ENCODE assay signal across 22 mouse cellular contexts in the genomic region with DNA sequence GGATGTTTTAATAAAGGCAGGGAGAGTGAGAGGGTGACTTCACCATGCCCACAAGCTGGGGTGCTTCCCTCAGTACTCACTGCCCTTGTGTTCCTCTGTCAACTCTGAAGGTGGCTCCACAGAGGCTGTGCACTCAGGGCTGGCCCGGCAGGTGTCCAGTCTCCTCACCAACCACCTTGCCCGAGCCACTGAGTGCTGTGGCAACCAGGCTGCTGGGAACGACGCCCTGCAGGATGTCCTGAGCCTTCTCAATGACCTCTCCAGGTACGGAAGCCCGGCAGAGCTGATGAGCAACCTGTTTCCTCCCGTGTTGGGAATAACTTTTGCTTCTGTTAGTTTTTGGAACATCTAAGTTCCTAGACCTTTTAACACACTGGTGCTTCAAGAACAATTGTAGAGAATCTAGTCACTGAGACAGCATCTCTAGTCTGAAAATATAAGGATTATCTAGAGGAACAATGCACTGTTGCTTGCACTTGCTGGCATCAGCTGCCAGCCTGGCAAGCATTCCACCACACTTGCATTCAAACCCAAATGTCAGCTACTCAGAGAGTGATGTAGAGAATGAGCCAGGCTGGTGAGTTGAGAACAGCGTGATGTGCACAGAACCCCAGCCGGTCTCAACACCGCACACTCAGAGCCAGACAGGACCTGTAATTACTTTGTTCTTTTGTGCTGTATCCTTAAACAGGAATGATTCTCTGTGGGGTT.
A peak's percentile ranks its signal among the peaks of the same experiment; 100 is the strongest.
DNase-seq lines count a peak whose midpoint lies in the region; ATAC-seq lines count a peak whose summit lies in the region.
"Had no signal": no experiment of that assay in that cellular context is flagged by ENCODE, and none has a peak within 500 bp of the region (broad histone marks: within the 10 kb centered on the region; RNA-seq: fewer than 3 reads in every experiment).

No protein-coding gene starts in this region.

- H3K36me3 ChIP-seq in forebrain, embryonic 14.5 days (ENCODE audit: control insufficient read depth, insufficient read depth, low read length) = peaks cover 89% of the 10 kb centered on the region
- H3K36me3 ChIP-seq in forebrain, embryonic 13.5 days (ENCODE audit: poor library complexity, severe bottlenecking) = peaks cover 97% of the 10 kb centered on the region
- H3K36me3 ChIP-seq in intestine, embryonic 16.5 days (ENCODE audit: control insufficient read depth, insufficient read depth, low read length) = peaks cover 14% of the 10 kb centered on the region

- no peak overlapping the region for H3K27ac ChIP-seq in forebrain, embryonic 14.5 days (ENCODE audit: low read depth, low read length)
- H3K27ac ChIP-seq in forebrain, embryonic 13.5 days = no peak overlapping the region
- H3K27ac ChIP-seq in intestine, embryonic 16.5 days (ENCODE audit: low read length) = no peak overlapping the region
- H3K27ac ChIP-seq: embryonic facial prominence, embryonic 15.5 days; forebrain, embryonic 10.5 days; hindbrain, embryonic 15.5 days; limb, embryonic 10.5 days; liver, embryonic 12.5 days; macrophage had no signal

- no peak overlapping the region for H3K4me2 ChIP-seq in forebrain, embryonic 14.5 days (ENCODE audit: low read length)
- H3K4me2 ChIP-seq in forebrain, embryonic 13.5 days = no peak overlapping the region
- no peak overlapping the region for H3K4me2 ChIP-seq in intestine, embryonic 16.5 days (ENCODE audit: low read depth, low read length)
- H3K4me2 ChIP-seq: embryonic facial prominence, embryonic 15.5 days; heart, embryonic 12.5 days; hindbrain, embryonic 15.5 days; liver, embryonic 12.5 days; lung, embryonic 14.5 days; midbrain, embryonic 11.5 days had no signal

- peak; percentile 6 for DNase-seq in forebrain, embryonic 14.5 days (ENCODE audit: low spot score)
- DNase-seq in right cerebral cortex, postnatal 36 days (ENCODE audit: low spot score in 2 of 2) = peak; percentile 34 to 36
- no peak for DNase-seq in right cerebral cortex, postnatal 25 days
- DNase-seq in layer of hippocampus, adult 8-10 months (ENCODE audit: low spot score in 2 of 2) = peak; percentile 63 to 70
- no peak for DNase-seq in kidney, adult 9 months
- no peak for DNase-seq in urinary bladder, postnatal 25 days (ENCODE audit: low spot score)
- DNase-seq: adrenal gland, postnatal 14 days; B cell, adult 2 months; embryo, embryonic 11 days; kidney, adult 18-20 months; kidney, postnatal 14 days; lung, embryonic 14.5 days had no signal

- no peaks in the 10 kb centered on the region for H3K4me1 ChIP-seq in forebrain, embryonic 14.5 days (ENCODE audit: control insufficient read depth, insufficient read depth, low read length)
- no peaks in the 10 kb centered on the region for H3K4me1 ChIP-seq in forebrain, embryonic 13.5 days
- H3K4me1 ChIP-seq in intestine, embryonic 16.5 days (ENCODE audit: control insufficient read depth, insufficient read depth, low read length) = no peaks in the 10 kb centered on the region
- H3K4me1 ChIP-seq: embryonic facial prominence, embryonic 15.5 days; forebrain, embryonic 10.5 days; heart, embryonic 12.5 days; hindbrain, embryonic 15.5 days; limb, embryonic 10.5 days; liver, embryonic 12.5 days had no signal

- H3K27me3 ChIP-seq in forebrain, embryonic 14.5 days (replicated peaks; ENCODE audit: control insufficient read depth, insufficient read depth, low read length) = no peaks in the 10 kb centered on the region
- H3K27me3 ChIP-seq in forebrain, embryonic 13.5 days = no peaks in the 10 kb centered on the region
- H3K27me3 ChIP-seq in intestine, embryonic 16.5 days (replicated peaks; ENCODE audit: control insufficient read depth, insufficient read depth, low read length) = no peaks in the 10 kb centered on the region
- H3K27me3 ChIP-seq: embryonic facial prominence, embryonic 15.5 days; heart, embryonic 12.5 days; hindbrain, embryonic 15.5 days; liver, embryonic 12.5 days had no signal

- H3K9me3 ChIP-seq in forebrain, embryonic 14.5 days (replicated peaks; ENCODE audit: control insufficient read depth, low read length) = no peaks in the 10 kb centered on the region
- H3K9me3 ChIP-seq in forebrain, embryonic 13.5 days (replicated peaks) = no peaks in the 10 kb centered on the region
- no peaks in the 10 kb centered on the region for H3K9me3 ChIP-seq in intestine, embryonic 16.5 days (ENCODE audit: control insufficient read depth, low read length)
- H3K9me3 ChIP-seq: embryonic facial prominence, embryonic 15.5 days; forebrain, embryonic 10.5 days; heart, embryonic 12.5 days; hindbrain, embryonic 15.5 days; limb, embryonic 10.5 days; liver, embryonic 12.5 days had no signal

- ATAC-seq in forebrain, embryonic 14.5 days = no peak
- no peak for ATAC-seq in forebrain, embryonic 13.5 days
- ATAC-seq in intestine, embryonic 16.5 days = no peak
- ATAC-seq: liver, embryonic 12.5 days had no signal

- WGBS in forebrain, embryonic 14.5 days = 82% methylated on average over 10 of the region's 10 CpGs
- 89% methylated on average over 10 of the region's 10 CpGs for WGBS in forebrain, embryonic 13.5 days
- WGBS in intestine, embryonic 16.5 days = 87% methylated on average over 10 of the region's 10 CpGs

- H3K9ac ChIP-seq in forebrain, embryonic 14.5 days (ENCODE audit: low read length) = no peak overlapping the region
- no peak overlapping the region for H3K9ac ChIP-seq in forebrain, embryonic 13.5 days
- no peak overlapping the region for H3K9ac ChIP-seq in intestine, embryonic 16.5 days (ENCODE audit: low read depth, low read length)
- H3K9ac ChIP-seq: embryonic facial prominence, embryonic 15.5 days; heart, embryonic 12.5 days; hindbrain, embryonic 15.5 days; liver, embryonic 12.5 days; lung, embryonic 14.5 days had no signal

- no peak overlapping the region for H3K4me3 ChIP-seq in forebrain, embryonic 14.5 days (ENCODE audit: low read depth, low read length)
- no peak overlapping the region for H3K4me3 ChIP-seq in forebrain, embryonic 13.5 days
- H3K4me3 ChIP-seq in intestine, embryonic 16.5 days (ENCODE audit: low read length) = no peak overlapping the region
- H3K4me3 ChIP-seq: embryonic facial prominence, embryonic 15.5 days; forebrain, embryonic 10.5 days; heart, embryonic 12.5 days; hindbrain, embryonic 15.5 days; limb, embryonic 10.5 days; liver, embryonic 12.5 days had no signal

Comparison
In these comparisons a context has a peak if more than half of its experiments do, and no peak if none do; other contexts are left out.
1. DNase-seq: peak in forebrain, embryonic 14.5 days (single experiment), right cerebral cortex, postnatal 36 days (2 of 2) and layer of hippocampus, adult 8-10 months (2 of 2); none in right cerebral cortex, postnatal 25 days (single experiment), kidney, adult 9 months (single experiment) and urinary bladder, postnatal 25 days (single experiment).